Mouse (Mus musculus) liver, postnatal 0 days (tissue): ENCODE data around the gene Nfkb2. TPM values are rescaled to one million over a fixed set of nuclear protein-coding genes. Genes with fewer than 3 reads are reported as not detected.

Experiments
- ATAC-seq: fragments of 200-750 bp; cut with Nextera tagmentation; 2 replicates; pipeline ENCODE4 v1.8.0; 2017; ENCODE audit warnings: mild to moderate bottlenecking, moderate library complexity
- DNase-seq: peaks from one replicate; pipeline ENCODE4 v3.0.0-alpha.2; 2016
- H3K27ac ChIP-seq: fragments of 300-500 bp; sonication (generic); 2 replicates; pipeline ENCODE4 v1.5.1; 2014; ENCODE audit warnings: antibody characterized with exemption, moderate library complexity, mild to moderate bottlenecking, low read depth
- H3K27me3 ChIP-seq: fragments of 300-500 bp; sonication (generic); 2 replicates; pipeline ENCODE4 v1.6.1; 2014; ENCODE audit warnings: low read length, control low read depth, mixed read lengths; ENCODE audit not compliant: insufficient read depth
- H3K36me3 ChIP-seq: fragments of 300-500 bp; sonication (generic); replicated peaks from 2 replicates; pipeline ENCODE4 v1.6.1; 2014; ENCODE audit warnings: mild to moderate bottlenecking, control low read depth, low read length, moderate library complexity, mixed read lengths; ENCODE audit not compliant: insufficient read depth
- H3K4me1 ChIP-seq: fragments of 300-500 bp; sonication (generic); 2 replicates; pipeline ENCODE4 v1.6.1; 2014; ENCODE audit warnings: antibody characterized with exemption, mild to moderate bottlenecking, control low read depth; ENCODE audit not compliant: insufficient read depth
- H3K4me2 ChIP-seq: fragments of 300-500 bp; sonication (generic); 2 replicates; pipeline ENCODE4 v1.6.1; 2014; ENCODE audit warnings: low read depth, mild to moderate bottlenecking, low read length, moderate library complexity, mixed read lengths
- H3K4me3 ChIP-seq: fragments of 300-500 bp; sonication (generic); 2 replicates; pipeline ENCODE4 v1.5.1; 2014; ENCODE audit warnings: low read depth, low read length
- H3K9ac ChIP-seq: fragments of 300-500 bp; sonication (generic); replicated peaks from 2 replicates; pipeline ENCODE4 v1.6.1; 2014; ENCODE audit warnings: mild to moderate bottlenecking, moderate library complexity
- H3K9me3 ChIP-seq: fragments of 300-500 bp; sonication (generic); 2 replicates; pipeline ENCODE4 v1.6.1; 2016; ENCODE audit warnings: mild to moderate bottlenecking, control low read depth, low read length, mixed read lengths
- CTCF ChIP-seq: sonication (generic); IDR thresholded peaks from 2 replicates; pipeline ENCODE4 v1.5.1; 2016; ENCODE audit warnings: antibody characterized with exemption, low read depth
- EP300 ChIP-seq: IDR thresholded peaks from 2 replicates; pipeline ENCODE4 v1.6.1; 2016; ENCODE audit warnings: antibody characterized with exemption, low read depth, mild to moderate bottlenecking
- WGBS: fragments of 180-500 bp; shearing (Covaris S2); extraction: QIAGEN DNeasy Blood & Tissue Kit; methylation state at CpG from one replicate; pipeline ENCODE4 v1.1.7; 2014; ENCODE audit not compliant: insufficient replicate concordance; 5-methylcytosine and 5-hydroxymethylcytosine counted together
- polyA plus RNA-seq: library from polyadenylated mRNA; unstranded; fragments of >200 nt; fragmentation: Nextera tagmentation; extraction: Ambion mirVana; gene quantifications from 2 replicates; pipeline ENCODE4 v1.2.1, GENCODE M21; 2015

Nfkb2 gene
- polyA plus RNA-seq, 1 experiment from 2014 or later = 3.5 TPM

- Histone ChIP-seq H3K9ac (no peak overlapping the region), H3K4me1 (peaks cover 30% of the 10 kb centered on the region), H3K9me3 (no peaks in the 10 kb centered on the region), H3K36me3 (no peaks in the 10 kb centered on the region), H3K27me3 (no peaks in the 10 kb centered on the region), H3K4me3 (no peak overlapping the region), H3K27ac (no peak overlapping the region), H3K4me2 (no peak overlapping the region)
- TF ChIP-seq EP300 (no peak), CTCF (no peak)
- WGBS = 38% methylated on average over 7 of the region's 7 CpGs
- DNase-seq (no peak), ATAC-seq (no peak)
Measured at GRCm38 (mm10) chr19:46344710-46345419, 40.7 kb downstream of the Nfkb2 start.

DNA sequence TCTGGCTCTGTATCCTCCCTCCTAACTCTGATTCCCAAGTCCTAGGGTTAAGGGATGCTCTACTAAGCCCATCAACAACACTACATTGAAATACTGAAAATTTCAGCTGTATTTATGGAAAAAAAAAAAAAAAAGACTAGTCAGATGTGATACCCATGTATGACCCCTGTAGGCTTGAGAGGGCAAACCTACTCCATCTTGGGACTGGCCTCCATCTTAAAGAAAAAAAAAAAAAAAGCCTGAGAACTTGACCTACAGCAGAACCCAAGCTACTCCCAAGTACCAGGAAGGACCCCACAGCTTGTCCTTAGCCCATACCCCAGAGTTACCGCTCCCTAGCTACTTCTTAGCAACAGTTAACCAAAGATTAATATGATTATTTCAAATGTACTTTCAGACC lies 43.0 kb downstream of the Nfkb2 start:
- 86% methylated on average over 1 of the region's 1 CpGs for WGBS
- Histone ChIP-seq H3K9ac (no peak overlapping the region), H3K4me3 (no peak overlapping the region), H3K4me2 (no peak overlapping the region), H3K27me3 (no peaks in the 10 kb centered on the region), H3K27ac (no peak overlapping the region), H3K36me3 (no peaks in the 10 kb centered on the region), H3K9me3 (no peaks in the 10 kb centered on the region), H3K4me1 (peaks cover 29% of the 10 kb centered on the region)
- no peak for DNase-seq
- TF ChIP-seq CTCF (no peak), EP300 (no peak)
- ATAC-seq = no peak

DNA sequence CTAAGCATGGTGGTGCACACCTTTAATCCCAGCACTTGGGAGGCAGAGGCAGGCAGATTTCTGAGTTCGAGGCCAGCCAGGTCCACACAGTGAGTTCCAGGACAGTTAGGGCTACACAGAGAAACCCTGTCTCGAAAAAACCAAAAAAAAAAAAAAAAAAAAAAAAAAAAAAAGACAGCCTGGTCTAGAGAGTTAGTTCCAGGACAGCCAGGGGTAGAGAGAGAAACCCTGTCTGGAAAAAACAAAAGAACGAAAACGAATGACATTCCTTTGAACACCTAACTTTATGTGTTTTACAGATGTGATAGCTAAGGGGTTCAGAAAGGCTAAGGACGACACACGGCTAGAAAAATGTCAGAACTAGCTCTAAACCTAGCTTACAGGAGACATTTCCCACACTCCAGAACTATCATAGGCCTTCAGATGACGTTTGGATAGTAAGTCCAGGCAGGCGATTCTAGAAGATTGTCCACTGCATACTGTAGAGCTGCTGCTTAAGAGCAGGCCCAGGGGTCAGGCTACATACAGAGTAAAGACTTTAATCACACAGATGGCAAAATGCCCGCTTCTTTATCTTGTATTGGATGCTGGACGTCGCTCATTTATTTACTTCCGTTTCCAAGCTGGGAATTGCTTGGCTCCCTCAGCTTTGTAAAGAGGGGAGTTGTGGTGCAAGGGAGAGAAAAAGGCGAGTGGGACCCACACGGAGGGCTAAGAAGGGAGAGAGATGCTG lies 44.0 kb downstream of the Nfkb2 start:
- DNase-seq = no peak
- 0 out of 2 replicates have a peak overlapping the region, but pooled peaks have one; percentile 49 for H3K27ac ChIP-seq
- WGBS = 25% methylated on average over 14 of the region's 14 CpGs
- H3K27me3 ChIP-seq = no peaks in the 10 kb centered on the region
- H3K9ac ChIP-seq = peak overlapping the region; percentile 68
- TF ChIP-seq CTCF (no peak), EP300 (no peak)
- peaks cover 27% of the 10 kb centered on the region for H3K4me1 ChIP-seq
- no peaks in the 10 kb centered on the region for H3K36me3 ChIP-seq
- peak overlapping the region; percentile 97 for H3K4me2 ChIP-seq
- ATAC-seq = peak; percentile 24
- peak overlapping the region; percentile 58 for H3K4me3 ChIP-seq
- H3K9me3 ChIP-seq = no peaks in the 10 kb centered on the region

DNA sequence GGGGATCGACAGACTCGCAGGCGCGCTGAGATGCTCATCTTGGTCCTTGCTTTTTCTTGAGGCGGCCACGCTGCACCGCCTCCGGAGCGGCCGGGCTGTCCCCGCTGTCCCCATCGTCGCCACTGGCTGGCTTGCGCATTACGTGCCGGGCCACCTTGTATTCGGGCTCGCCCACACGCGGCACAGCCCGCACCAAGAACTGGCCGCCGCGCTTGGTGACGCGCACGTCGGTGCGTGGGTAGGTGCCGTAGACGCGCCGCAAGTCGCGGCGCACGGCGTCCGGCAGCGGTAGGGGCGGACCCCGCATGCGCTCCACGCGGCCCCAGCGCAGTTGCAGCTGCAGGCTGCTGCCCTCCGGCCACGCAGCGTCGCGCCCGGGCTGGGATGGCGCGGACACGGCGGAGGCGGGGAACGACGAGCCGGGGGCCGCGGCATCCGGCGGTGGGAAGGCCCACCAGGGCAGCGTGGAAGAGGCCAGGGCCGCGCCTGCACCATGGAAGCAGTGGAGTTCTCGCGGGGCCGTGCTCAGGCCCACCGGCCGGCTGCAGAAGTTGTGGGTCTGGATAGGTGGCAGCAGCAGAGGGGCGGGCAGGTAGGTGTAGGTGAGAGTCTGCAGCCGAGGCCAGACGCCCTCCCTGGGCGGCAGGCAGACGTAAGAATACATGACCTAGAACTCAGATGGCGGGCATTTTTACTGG lies 44.8 kb downstream of the Nfkb2 start:
- Histone ChIP-seq H3K27me3 (no peaks in the 10 kb centered on the region), H3K27ac (peak overlapping the region; percentile 49), H3K9ac (peak overlapping the region; percentile 68), H3K4me2 (peak overlapping the region; percentile 97), H3K9me3 (no peaks in the 10 kb centered on the region), H3K4me3 (peak overlapping the region; percentile 58), H3K36me3 (no peaks in the 10 kb centered on the region), H3K4me1 (peaks cover 21% of the 10 kb centered on the region)
- ATAC-seq (peak; percentile 90), DNase-seq (peak; percentile 75)
- TF ChIP-seq CTCF = no peak
- no peak for TF ChIP-seq EP300
- under 1% methylated on average over 57 of the region's 78 CpGs for WGBS

DNA sequence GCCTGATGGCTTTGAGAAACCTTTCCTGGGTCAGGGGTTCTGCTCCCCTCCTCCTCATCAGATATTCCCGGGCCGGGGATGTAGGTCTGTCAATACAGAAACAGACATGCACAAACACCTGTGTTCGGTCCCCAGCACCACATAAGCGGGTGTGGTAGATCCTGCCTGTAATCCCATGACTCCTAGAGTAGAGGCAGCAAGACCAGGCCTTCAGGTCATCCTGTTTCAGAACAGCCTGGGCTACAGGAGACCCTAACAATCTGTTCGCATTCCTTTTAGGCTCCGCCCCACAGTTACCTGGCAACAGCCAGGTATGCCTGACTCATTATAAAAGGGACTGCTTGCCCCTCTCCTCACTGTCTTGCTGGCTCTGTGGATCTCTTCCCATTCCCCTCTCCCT lies 45.4 kb downstream of the Nfkb2 start:
- Histone ChIP-seq H3K36me3 (no peaks in the 10 kb centered on the region), H3K9me3 (no peaks in the 10 kb centered on the region), H3K9ac (peak overlapping the region; percentile 68; the same call in 1 of the 2 replicates), H3K27me3 (no peaks in the 10 kb centered on the region), H3K27ac (peak overlapping the region; percentile 49; the same call in 1 of the 2 replicates), H3K4me2 (peak overlapping the region; percentile 97), H3K4me3 (peak overlapping the region; percentile 58), H3K4me1 (peaks cover 18% of the 10 kb centered on the region)
- ATAC-seq (no peak), DNase-seq (no peak)
- TF ChIP-seq CTCF (no peak), EP300 (no peak)
- WGBS = 50% methylated on average over 6 of the region's 6 CpGs
